In the genomic region with DNA sequence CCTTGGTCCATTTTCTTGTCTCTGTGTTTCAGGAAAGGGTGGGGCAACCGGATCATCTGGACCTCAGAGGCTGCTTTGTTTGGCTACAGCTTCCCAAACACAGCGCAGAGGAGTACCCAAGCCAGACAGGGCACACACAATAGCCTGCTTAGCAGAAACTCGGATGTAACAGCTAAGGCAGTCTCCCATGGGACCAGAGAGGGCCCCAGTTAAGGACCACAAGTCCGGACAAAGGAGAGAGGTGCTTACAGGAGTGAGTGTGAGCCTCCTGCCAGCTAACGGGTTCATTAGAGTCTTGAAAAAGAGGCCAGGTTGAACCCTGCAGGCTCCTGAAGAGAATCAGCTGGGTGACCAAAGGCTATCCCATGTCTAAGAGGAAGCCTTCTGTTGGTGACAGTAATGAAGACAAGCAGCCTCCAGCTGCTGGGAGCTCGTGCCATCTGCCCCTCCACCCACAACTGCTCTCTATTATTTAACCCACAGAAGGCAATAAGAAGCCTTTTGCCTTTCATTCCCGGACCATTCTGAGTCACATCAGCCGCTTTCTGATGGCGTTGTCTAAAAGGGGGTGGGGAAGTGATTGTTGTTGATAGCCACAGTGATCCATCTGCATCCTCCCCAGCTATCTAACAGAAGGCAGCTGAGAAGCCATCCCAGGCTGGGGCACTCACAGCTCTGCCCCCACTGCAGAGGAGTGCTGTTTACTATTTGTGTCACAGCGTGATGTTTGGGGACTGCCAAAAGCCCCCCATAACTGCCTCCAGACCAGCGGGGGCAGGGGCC, we compare ENCODE assay signal across 11 mouse cellular contexts. TPM values are rescaled to one million over a fixed set of nuclear protein-coding genes. Genes with fewer than 3 reads are reported as not detected.
DNase-seq lines count a peak whose midpoint lies in the region; ATAC-seq and TF ChIP-seq lines count a peak whose summit lies in the region.
"Had no signal": no experiment of that assay in that cellular context is flagged by ENCODE, and none has a peak within 500 bp of the region (broad histone marks: within the 10 kb centered on the region; RNA-seq: fewer than 3 reads in every experiment).

No protein-coding gene starts in this region.

- 0 out of 2 replicates have a peak, but pooled peaks cover 6% of the 10 kb centered on the region for H3K27me3 ChIP-seq in heart, embryonic 10.5 days (ENCODE audit: insufficient read depth, poor library complexity, severe bottlenecking)
- H3K27me3 ChIP-seq in heart, embryonic 12.5 days (replicated peaks), result no peaks in the 10 kb centered on the region
- no peaks in the 10 kb centered on the region for H3K27me3 ChIP-seq in forebrain, embryonic 12.5 days
- H3K27me3 ChIP-seq in limb, embryonic 10.5 days (ENCODE audit: low read depth, poor library complexity, severe bottlenecking), result no peaks in the 10 kb centered on the region
- no peaks in the 10 kb centered on the region for H3K27me3 ChIP-seq in kidney, adult 2 months (replicated peaks; ENCODE audit: control insufficient read depth, insufficient read depth, low read length)

- 0 out of 2 replicates have a peak, but pooled peaks cover 6% of the 10 kb centered on the region for H3K4me1 ChIP-seq in heart, embryonic 10.5 days
- 0 out of 2 replicates have a peak, but pooled peaks cover 2% of the 10 kb centered on the region for H3K4me1 ChIP-seq in heart, embryonic 12.5 days (replicated peaks)
- peaks cover 18% of the 10 kb centered on the region for H3K4me1 ChIP-seq in forebrain, embryonic 12.5 days
- H3K4me1 ChIP-seq in limb, embryonic 10.5 days, result peaks cover 17% of the 10 kb centered on the region
- H3K4me1 ChIP-seq in kidney, adult 2 months (ENCODE audit: control insufficient read depth, insufficient read depth, low read length), result no peaks in the 10 kb centered on the region
- H3K4me1 ChIP-seq: megakaryocyte, embryonic 14.5 days had no signal

- no peak overlapping the region for H3K4me2 ChIP-seq in heart, embryonic 12.5 days
- no peak overlapping the region for H3K4me2 ChIP-seq in forebrain, embryonic 12.5 days

- H3K27ac ChIP-seq in heart, embryonic 10.5 days, result 0 out of 2 replicates have a peak overlapping the region, but pooled peaks have one; percentile 6
- no peak overlapping the region for H3K27ac ChIP-seq in heart, embryonic 12.5 days (ENCODE audit: poor library complexity, severe bottlenecking)
- peak overlapping the region; percentile 78 for H3K27ac ChIP-seq in forebrain, embryonic 12.5 days
- H3K27ac ChIP-seq in limb, embryonic 10.5 days, result peak overlapping the region; percentile 19; the same call in 1 of the 2 replicates
- no peak overlapping the region for H3K27ac ChIP-seq in kidney, adult 2 months (ENCODE audit: insufficient read depth, low read depth, low read length)

- no peak for ATAC-seq in heart, embryonic 12.5 days (ENCODE audit: insufficient number of reproducible peaks, low FRiP score)
- peak; percentile 76 for ATAC-seq in forebrain, embryonic 12.5 days (ENCODE audit: low FRiP score)

- WGBS in heart, embryonic 10.5 days, result 57% methylated on average over 11 of the region's 11 CpGs
- WGBS in heart, embryonic 12.5 days, result 49% methylated on average over 11 of the region's 11 CpGs
- 45% methylated on average over 11 of the region's 11 CpGs for whole genome bisulfite sequencing in forebrain, embryonic 12.5 days
- WGBS in limb, embryonic 10.5 days, result 50% methylated on average over 11 of the region's 11 CpGs
- 63% methylated on average over 11 of the region's 11 CpGs for WGBS in kidney, adult 2 months

- H3K4me3 ChIP-seq in heart, embryonic 10.5 days, result no peak overlapping the region
- H3K4me3 ChIP-seq in heart, embryonic 12.5 days, result no peak overlapping the region
- no peak overlapping the region for H3K4me3 ChIP-seq in forebrain, embryonic 12.5 days (replicated peaks)
- no peak overlapping the region for H3K4me3 ChIP-seq in limb, embryonic 10.5 days
- H3K4me3 ChIP-seq in kidney, adult 2 months (ENCODE audit: insufficient read depth, low read depth, low read length), result no peak overlapping the region
- H3K4me3 ChIP-seq: megakaryocyte, embryonic 14.5 days had no signal

- no peak for TF ChIP-seq POLR2A in kidney, adult 2 months (IDR thresholded peaks at IDR 0.05; ENCODE audit: low read depth, low read length)

- H3K9me3 ChIP-seq in heart, embryonic 10.5 days, result no peaks in the 10 kb centered on the region
- no peaks in the 10 kb centered on the region for H3K9me3 ChIP-seq in heart, embryonic 12.5 days (replicated peaks)
- no peaks in the 10 kb centered on the region for H3K9me3 ChIP-seq in forebrain, embryonic 12.5 days
- no peaks in the 10 kb centered on the region for H3K9me3 ChIP-seq in limb, embryonic 10.5 days (replicated peaks)
- H3K9me3 ChIP-seq: megakaryocyte, embryonic 14.5 days had no signal

- no peaks in the 10 kb centered on the region for H3K36me3 ChIP-seq in heart, embryonic 10.5 days
- no peaks in the 10 kb centered on the region for H3K36me3 ChIP-seq in heart, embryonic 12.5 days
- H3K36me3 ChIP-seq in forebrain, embryonic 12.5 days (replicated peaks), result no peaks in the 10 kb centered on the region
- H3K36me3 ChIP-seq in limb, embryonic 10.5 days, result no peaks in the 10 kb centered on the region
- H3K36me3 ChIP-seq in kidney, adult 2 months (ENCODE audit: control insufficient read depth, insufficient read depth, low read length), result no peaks in the 10 kb centered on the region

- no peak for DNase-seq in heart, embryonic 10.5 days (ENCODE audit: low spot score)
- no peak for DNase-seq in limb, embryonic 10.5 days (ENCODE audit: low spot score)
- DNase-seq in neural tube, embryonic 10.5 days (ENCODE audit: extremely low spot score, low spot score), result peak; percentile 47
- DNase-seq in kidney, adult 2 months, result no peak
- DNase-seq in thymus, postnatal 4 days, result no peak
- no peak for DNase-seq in testis, postnatal 14 days (ENCODE audit: low spot score)
- DNase-seq: B cell, adult 2 months; cerebellum, adult 11 months had no signal

- no peak overlapping the region for H3K9ac ChIP-seq in heart, embryonic 12.5 days
- H3K9ac ChIP-seq in forebrain, embryonic 12.5 days, result no peak overlapping the region

- no peak for TF ChIP-seq CTCF in kidney, adult 2 months (conservative IDR thresholded peaks at IDR 0.05; ENCODE audit: insufficient read depth, insufficient read length, low read depth, low read length)

RNA-seq across cellular contexts. Expression of a gene that starts 35.1 kb away (rescaled TPM):
- 0.74 and 1.1 TPM in 2 replicates for polyA plus RNA-seq in heart, embryonic 10.5 days (2016; fragmentation: Nextera tagmentation; extraction: Ambion mirVana)
- 0.19 and 0.42 TPM in 2 replicates for polyA plus RNA-seq in heart, embryonic 12.5 days (2016; fragmentation: Nextera tagmentation; extraction: Ambion mirVana)
- polyA plus RNA-seq in forebrain, embryonic 12.5 days (2016; fragmentation: Nextera tagmentation; extraction: Ambion mirVana), result 22.4 and 25.4 TPM in 2 replicates
- polyA plus RNA-seq in limb, embryonic 10.5 days (2016; fragmentation: Nextera tagmentation; extraction: Ambion mirVana), result 0.55 and 0.68 TPM in 2 replicates
- polyA plus RNA-seq in kidney, adult 2 months (2012; rRNA removed), result 0.36 and 0.56 TPM in 2 replicates

Comparison
In these comparisons a context has a peak if more than half of its experiments do, and no peak if none do; other contexts are left out.
1. H3K27ac ChIP-seq: peak in heart, embryonic 10.5 days (single experiment), forebrain, embryonic 12.5 days (single experiment) and limb, embryonic 10.5 days (single experiment); none in heart, embryonic 12.5 days (single experiment) and kidney, adult 2 months (single experiment).
2. RNA of a gene that starts 35.1 kb away (polyA plus RNA-seq): 22.4 to 25.4 TPM in forebrain, embryonic 12.5 days; 0.74 to 1.1 TPM in heart, embryonic 10.5 days, 0.55 to 0.68 TPM in limb, embryonic 10.5 days, 0.19 to 0.42 TPM in heart, embryonic 12.5 days and 0.36 to 0.56 TPM in kidney, adult 2 months; every median in the first group is over 10 times any median in the second.